In genomic region chr2:118160547-118160946, GRCm38 (mm10) we compare ENCODE assay signal across 11 mouse cellular contexts. TPM values are rescaled to one million over a fixed set of nuclear protein-coding genes. Genes with fewer than 3 reads are reported as not detected.
DNase-seq lines count a peak whose midpoint lies in the region; ATAC-seq and TF ChIP-seq lines count a peak whose summit lies in the region.
"Had no signal": no experiment of that assay in that cellular context is flagged by ENCODE, and none has a peak within 500 bp of the region (broad histone marks: within the 10 kb centered on the region; RNA-seq: fewer than 3 reads in every experiment).

No protein-coding gene starts in this region.

- DNase-seq in midbrain, embryonic 10.5 days (ENCODE audit: low spot score), result peak; percentile 55
- no peak for DNase-seq in midbrain, postnatal 0 days (ENCODE audit: low spot score)
- no peak for DNase-seq in hindbrain, postnatal 0 days (ENCODE audit: low spot score)
- peak; percentile 43 for DNase-seq in neural tube, embryonic 11.5 days (ENCODE audit: low spot score)
- DNase-seq in cerebellum, adult 11-12 months, result no peak
- DNase-seq in kidney, adult 9 months, result no peak
- DNase-seq: cerebellum, adult 18-20 months; liver, embryonic 13.5 days had no signal

- no peak overlapping the region for H3K9ac ChIP-seq in midbrain, postnatal 0 days (replicated peaks; ENCODE audit: low read length, poor library complexity, severe bottlenecking)
- H3K9ac ChIP-seq in embryonic facial prominence, embryonic 13.5 days, result no peak overlapping the region
- H3K9ac ChIP-seq in hindbrain, postnatal 0 days (replicated peaks; ENCODE audit: low read length), result no peak overlapping the region
- no peak overlapping the region for H3K9ac ChIP-seq in neural tube, embryonic 11.5 days (ENCODE audit: low read length)
- H3K9ac ChIP-seq: liver, embryonic 13.5 days had no signal

- peaks cover 59% of the 10 kb centered on the region for H3K4me1 ChIP-seq in midbrain, embryonic 10.5 days
- no peaks in the 10 kb centered on the region for H3K4me1 ChIP-seq in midbrain, postnatal 0 days (ENCODE audit: insufficient read depth, low read length)
- H3K4me1 ChIP-seq in embryonic facial prominence, embryonic 13.5 days, result peaks cover 68% of the 10 kb centered on the region
- H3K4me1 ChIP-seq in hindbrain, postnatal 0 days (ENCODE audit: insufficient read depth, low read length), result no peaks in the 10 kb centered on the region; the same call in 1 of the 2 replicates
- H3K4me1 ChIP-seq in neural tube, embryonic 11.5 days (ENCODE audit: control insufficient read depth, insufficient read depth, low read length), result peaks cover 7% of the 10 kb centered on the region; the same call in 1 of the 2 replicates
- H3K4me1 ChIP-seq: liver, embryonic 13.5 days had no signal

- H3K27ac ChIP-seq in midbrain, embryonic 10.5 days (replicated peaks), result peak overlapping the region; percentile 85
- H3K27ac ChIP-seq in midbrain, postnatal 0 days (ENCODE audit: low read depth, low read length), result no peak overlapping the region
- peak overlapping the region; percentile 80 for H3K27ac ChIP-seq in embryonic facial prominence, embryonic 13.5 days
- no peak overlapping the region for H3K27ac ChIP-seq in hindbrain, postnatal 0 days
- H3K27ac ChIP-seq in neural tube, embryonic 11.5 days (ENCODE audit: low read depth, low read length), result no peak overlapping the region
- H3K27ac ChIP-seq: liver, embryonic 13.5 days had no signal

- TF ChIP-seq CTCF in midbrain, postnatal 0 days (IDR thresholded peaks at IDR 0.05), result no peak
- no peak for TF ChIP-seq CTCF in hindbrain, postnatal 0 days (IDR thresholded peaks at IDR 0.05; ENCODE audit: low read depth)

- WGBS in midbrain, embryonic 10.5 days, result 14% methylated on average over 6 of the region's 6 CpGs
- 20% methylated on average over 6 of the region's 6 CpGs for WGBS in midbrain, postnatal 0 days
- 17% methylated on average over 6 of the region's 6 CpGs for WGBS in embryonic facial prominence, embryonic 13.5 days
- 18% methylated on average over 6 of the region's 6 CpGs for WGBS in hindbrain, postnatal 0 days
- 10% methylated on average over 6 of the region's 6 CpGs for WGBS in neural tube, embryonic 11.5 days

- no peaks in the 10 kb centered on the region for H3K9me3 ChIP-seq in midbrain, embryonic 10.5 days (replicated peaks)
- no peaks in the 10 kb centered on the region for H3K9me3 ChIP-seq in midbrain, postnatal 0 days (ENCODE audit: low read length)
- H3K9me3 ChIP-seq in embryonic facial prominence, embryonic 13.5 days, result no peaks in the 10 kb centered on the region
- H3K9me3 ChIP-seq in hindbrain, postnatal 0 days (ENCODE audit: low read length), result no peaks in the 10 kb centered on the region
- no peaks in the 10 kb centered on the region for H3K9me3 ChIP-seq in neural tube, embryonic 11.5 days (ENCODE audit: control insufficient read depth, low read length)
- H3K9me3 ChIP-seq: liver, embryonic 13.5 days; megakaryocyte, embryonic 14.5 days had no signal

- H3K4me2 ChIP-seq in midbrain, postnatal 0 days (ENCODE audit: low read depth, low read length, poor library complexity, severe bottlenecking), result no peak overlapping the region
- no peak overlapping the region for H3K4me2 ChIP-seq in embryonic facial prominence, embryonic 13.5 days
- H3K4me2 ChIP-seq in hindbrain, postnatal 0 days (ENCODE audit: low read depth, low read length), result no peak overlapping the region
- H3K4me2 ChIP-seq in neural tube, embryonic 11.5 days (ENCODE audit: low read depth), result no peak overlapping the region
- H3K4me2 ChIP-seq: liver, embryonic 13.5 days had no signal

- ATAC-seq in midbrain, postnatal 0 days (ENCODE audit: low FRiP score), result no peak
- 0 out of 2 replicates have a peak, but pooled peaks have one; percentile 32 for ATAC-seq in embryonic facial prominence, embryonic 13.5 days (ENCODE audit: insufficient number of reproducible peaks, insufficient read depth, low FRiP score, low TSS enrichment, low read depth)
- ATAC-seq in hindbrain, postnatal 0 days, result 0 out of 2 replicates have a peak, but pooled peaks have one; percentile 27
- ATAC-seq in neural tube, embryonic 11.5 days (ENCODE audit: insufficient read depth, low FRiP score, low TSS enrichment), result no peak
- ATAC-seq in megakaryocyte progenitor cell, adult 5-6 weeks (replicated peaks; ENCODE audit: poor library complexity), result no peak

- peak overlapping the region; percentile 11; the same call in 1 of the 2 replicates for H3K4me3 ChIP-seq in midbrain, embryonic 10.5 days
- H3K4me3 ChIP-seq in midbrain, postnatal 0 days (ENCODE audit: low read depth, low read length), result no peak overlapping the region
- no peak overlapping the region for H3K4me3 ChIP-seq in embryonic facial prominence, embryonic 13.5 days
- H3K4me3 ChIP-seq in hindbrain, postnatal 0 days (ENCODE audit: low read length), result no peak overlapping the region
- H3K4me3 ChIP-seq in neural tube, embryonic 11.5 days (ENCODE audit: low read depth, low read length), result no peak overlapping the region
- H3K4me3 ChIP-seq: liver, embryonic 13.5 days; megakaryocyte, embryonic 14.5 days had no signal

- no peaks in the 10 kb centered on the region for H3K36me3 ChIP-seq in midbrain, embryonic 10.5 days
- H3K36me3 ChIP-seq in midbrain, postnatal 0 days (ENCODE audit: insufficient read depth, low read length), result no peaks in the 10 kb centered on the region
- H3K36me3 ChIP-seq in embryonic facial prominence, embryonic 13.5 days, result no peaks in the 10 kb centered on the region
- no peaks in the 10 kb centered on the region for H3K36me3 ChIP-seq in hindbrain, postnatal 0 days (ENCODE audit: insufficient read depth, low read length)
- no peaks in the 10 kb centered on the region for H3K36me3 ChIP-seq in neural tube, embryonic 11.5 days (ENCODE audit: control insufficient read depth, insufficient read depth, low read length)
- H3K36me3 ChIP-seq: liver, embryonic 13.5 days had no signal

- no peaks in the 10 kb centered on the region for H3K27me3 ChIP-seq in midbrain, embryonic 10.5 days (ENCODE audit: low read depth, poor library complexity, severe bottlenecking)
- H3K27me3 ChIP-seq in midbrain, postnatal 0 days (ENCODE audit: insufficient read depth, low read length), result no peaks in the 10 kb centered on the region
- no peaks in the 10 kb centered on the region for H3K27me3 ChIP-seq in embryonic facial prominence, embryonic 13.5 days
- no peaks in the 10 kb centered on the region for H3K27me3 ChIP-seq in hindbrain, postnatal 0 days (ENCODE audit: insufficient read depth, low read length)
- H3K27me3 ChIP-seq in neural tube, embryonic 11.5 days (ENCODE audit: control insufficient read depth, insufficient read depth, low read length), result no peaks in the 10 kb centered on the region
- H3K27me3 ChIP-seq: liver, embryonic 13.5 days had no signal

RNA-seq across cellular contexts. Expression of gene Thbs1, which starts 48.9 kb away (rescaled TPM):
- polyA plus RNA-seq in midbrain, embryonic 10.5 days (2016; fragmentation: Nextera tagmentation; extraction: Ambion mirVana), result 25.4 and 35.4 TPM in 2 replicates
- 12.2 and 12.6 TPM in 2 replicates for total RNA-seq in midbrain, postnatal 0 days (2014; rRNA removed)
- 3.0 TPM in 2 replicates for polyA plus RNA-seq in midbrain, postnatal 0 days (2015; fragmentation: Nextera tagmentation; extraction: Ambion mirVana)
- 71.1 and 81.6 TPM in 2 replicates for polyA plus RNA-seq in embryonic facial prominence, embryonic 13.5 days (2015; fragmentation: Nextera tagmentation; extraction: Ambion mirVana)
- total RNA-seq in hindbrain, postnatal 0 days (2014; rRNA removed), result 12.5 and 13.6 TPM in 2 replicates
- 3.3 and 3.7 TPM in 2 replicates for polyA plus RNA-seq in hindbrain, postnatal 0 days (2015; fragmentation: Nextera tagmentation; extraction: Ambion mirVana)
- 34.9 and 36.9 TPM in 2 replicates for polyA plus RNA-seq in neural tube, embryonic 11.5 days (2014; fragmentation: Nextera tagmentation; extraction: Ambion mirVana)
- 2.3 and 3.7 TPM in 2 replicates for total RNA-seq in megakaryocyte progenitor cell, adult 5-6 weeks (2015)
- total RNA-seq in megakaryocyte progenitor cell, adult 5-6 weeks (2017), result 1.4 and 2.8 TPM in 2 replicates

Comparison
In these comparisons a context has a peak if more than half of its experiments do, and no peak if none do; other contexts are left out.
1. DNase-seq: peak in midbrain, embryonic 10.5 days (single experiment) and neural tube, embryonic 11.5 days (single experiment); none in midbrain, postnatal 0 days (single experiment), hindbrain, postnatal 0 days (single experiment), cerebellum, adult 11-12 months (single experiment) and kidney, adult 9 months (single experiment).
2. H3K27ac ChIP-seq: peak in midbrain, embryonic 10.5 days (single experiment) and embryonic facial prominence, embryonic 13.5 days (single experiment); none in midbrain, postnatal 0 days (single experiment), hindbrain, postnatal 0 days (single experiment) and neural tube, embryonic 11.5 days (single experiment).
3. ATAC-seq: peak in embryonic facial prominence, embryonic 13.5 days (single experiment) and hindbrain, postnatal 0 days (single experiment); none in midbrain, postnatal 0 days (single experiment), neural tube, embryonic 11.5 days (single experiment) and megakaryocyte progenitor cell, adult 5-6 weeks (single experiment).